Mouse (Mus musculus): ENCODE measurements around the gene Akap12.

Akap12 gene

DNA sequence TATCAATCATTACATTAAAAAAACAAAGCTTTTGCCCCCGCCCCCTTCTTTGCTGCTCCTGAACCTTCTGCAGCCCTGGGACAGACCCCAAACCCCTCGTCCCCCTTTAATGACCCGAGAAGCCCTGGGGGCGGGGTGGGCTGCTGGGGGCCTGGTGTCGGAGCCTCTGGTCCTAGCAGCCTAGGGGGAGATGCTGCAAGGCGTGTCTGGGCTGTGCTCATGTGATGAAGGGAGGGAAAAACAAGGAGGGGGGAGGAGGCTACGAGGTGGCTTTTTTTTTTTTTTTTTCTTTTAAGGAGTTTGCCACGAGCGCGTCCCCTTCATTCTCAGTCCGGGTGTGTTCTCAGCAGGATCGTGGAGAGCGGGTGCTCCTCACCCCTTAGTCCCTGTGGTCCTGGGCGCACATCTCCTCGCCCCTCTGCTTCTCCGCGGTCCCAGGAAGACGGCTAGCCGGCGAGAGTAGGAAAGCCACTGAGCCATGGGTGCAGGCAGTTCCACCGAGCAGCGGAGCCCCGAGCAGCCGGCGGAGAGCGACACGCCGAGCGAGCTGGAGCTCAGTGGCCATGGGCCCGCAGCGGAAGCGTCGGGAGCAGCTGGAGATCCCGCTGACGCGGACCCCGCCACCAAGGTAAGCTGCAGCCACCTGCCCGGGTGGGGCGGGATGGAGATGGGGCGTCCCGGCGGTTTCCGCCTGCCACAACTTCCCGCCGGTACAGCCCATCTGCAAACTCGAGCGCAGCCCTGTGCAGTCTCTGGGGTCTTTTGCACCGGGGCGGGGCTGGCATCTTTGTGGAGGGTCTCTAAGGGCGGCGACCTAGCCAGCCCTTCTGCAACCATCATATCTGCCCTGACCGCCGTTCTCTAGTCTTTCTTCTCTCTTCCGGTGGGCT, at the start of gene Akap12:
TSS of gene Akap12 (plus strand) at position 340 of the 890 bp plus-strand sequence.
- DNase-seq (ENCODE audit: extremely low read depth, low read depth) = no peak

DNA sequence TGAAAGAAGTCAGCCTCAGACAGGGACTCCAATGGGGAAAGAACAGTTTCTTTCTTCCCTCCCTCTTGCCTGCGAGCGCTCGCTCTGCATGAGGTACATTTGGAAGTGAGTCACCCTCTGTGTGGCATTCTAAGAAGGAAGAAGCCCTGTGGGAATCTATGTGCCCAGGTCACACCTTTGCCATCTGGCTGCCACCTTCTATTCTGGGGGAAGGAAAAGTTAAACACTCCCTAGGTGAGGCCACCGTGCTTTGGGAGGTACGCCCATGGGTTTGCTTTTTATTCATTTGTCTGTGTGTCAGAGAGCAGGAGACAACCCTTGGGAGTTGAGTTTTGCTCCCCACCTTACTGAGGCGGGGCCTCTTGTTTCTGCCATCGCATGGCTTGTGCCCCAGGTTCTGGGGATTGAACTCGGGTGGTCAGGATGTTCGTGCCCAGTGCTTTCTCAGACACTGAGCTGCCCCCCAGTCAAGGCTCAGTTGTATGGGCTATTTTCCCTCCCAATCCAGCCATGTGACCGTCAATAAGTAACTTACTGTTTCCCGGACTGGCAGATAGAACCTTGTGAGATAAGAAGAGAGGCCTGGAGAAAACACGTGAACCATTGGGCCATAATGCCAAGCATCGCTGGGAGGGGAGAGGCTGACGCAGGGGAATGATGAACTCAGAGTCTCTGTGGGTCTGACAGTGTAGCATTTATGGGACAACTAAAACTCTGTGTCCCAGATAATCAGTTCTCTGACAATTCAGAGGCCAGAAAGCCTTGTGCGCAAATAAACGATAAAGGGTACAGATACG, 35.4 kb upstream of the Akap12 start:
- DNase-seq (ENCODE audit: extremely low read depth, low read depth) = no peak

DNA sequence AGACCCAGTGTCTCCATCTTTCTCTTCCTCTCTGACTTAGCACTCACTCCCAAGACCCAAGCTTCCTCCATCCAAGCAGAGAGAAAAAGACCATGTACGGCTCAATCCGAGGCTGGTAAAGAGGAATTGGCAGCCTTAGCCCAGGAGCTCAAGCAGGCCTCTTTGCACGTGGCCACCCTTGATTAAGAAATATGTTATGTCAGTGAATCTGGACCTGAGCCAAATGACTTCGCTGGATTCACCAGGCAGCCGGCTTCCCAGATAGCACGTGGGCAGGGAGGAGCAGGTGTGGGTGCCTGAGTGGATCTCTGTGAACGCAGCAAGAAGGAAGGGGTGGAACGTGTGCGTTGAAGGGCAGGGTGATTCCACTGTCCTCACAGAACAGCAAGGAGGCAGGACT, 33.1 kb upstream of the Akap12 start:
- peak; percentile 12 for DNase-seq (ENCODE audit: extremely low read depth, low read depth)

DNA sequence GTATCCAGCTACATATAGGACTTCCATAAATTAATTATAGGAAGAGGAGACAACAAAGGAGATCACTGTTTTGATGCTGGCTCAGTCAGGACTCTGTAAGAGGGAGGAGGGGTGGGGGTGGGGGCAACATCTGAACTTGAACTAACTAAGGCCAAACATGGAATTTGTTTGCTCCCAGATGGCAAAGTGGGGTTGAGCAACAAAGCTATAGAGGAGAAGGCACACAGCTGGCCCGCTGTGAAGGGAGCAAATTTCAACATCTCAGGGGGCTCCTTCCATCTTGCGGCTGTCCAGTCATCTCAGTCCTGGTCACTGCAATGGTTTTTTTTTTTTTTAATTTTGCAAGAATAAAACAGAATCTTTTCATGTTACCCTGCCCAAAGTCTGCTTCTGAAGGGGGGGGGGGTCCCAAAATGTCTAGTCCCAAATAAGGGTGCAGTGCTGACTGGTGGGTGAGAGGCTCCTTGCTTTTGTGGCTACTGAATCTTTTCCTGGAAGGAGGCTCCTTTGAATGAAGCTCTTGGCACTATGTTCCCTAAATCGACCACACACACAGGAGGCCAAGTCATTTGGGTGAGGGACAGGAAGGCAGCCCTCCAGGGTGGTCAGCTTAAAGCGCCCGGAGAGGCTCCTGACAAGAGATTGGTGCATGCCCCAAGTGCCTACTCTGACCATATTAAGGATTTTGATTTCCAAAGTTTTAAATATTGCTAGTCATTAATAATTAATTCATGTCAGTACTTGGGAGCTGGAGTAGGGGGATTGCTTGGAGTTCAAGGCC, 26.2 kb upstream of the Akap12 start:
- DNase-seq (ENCODE audit: extremely low read depth, low read depth) = no peak

DNA sequence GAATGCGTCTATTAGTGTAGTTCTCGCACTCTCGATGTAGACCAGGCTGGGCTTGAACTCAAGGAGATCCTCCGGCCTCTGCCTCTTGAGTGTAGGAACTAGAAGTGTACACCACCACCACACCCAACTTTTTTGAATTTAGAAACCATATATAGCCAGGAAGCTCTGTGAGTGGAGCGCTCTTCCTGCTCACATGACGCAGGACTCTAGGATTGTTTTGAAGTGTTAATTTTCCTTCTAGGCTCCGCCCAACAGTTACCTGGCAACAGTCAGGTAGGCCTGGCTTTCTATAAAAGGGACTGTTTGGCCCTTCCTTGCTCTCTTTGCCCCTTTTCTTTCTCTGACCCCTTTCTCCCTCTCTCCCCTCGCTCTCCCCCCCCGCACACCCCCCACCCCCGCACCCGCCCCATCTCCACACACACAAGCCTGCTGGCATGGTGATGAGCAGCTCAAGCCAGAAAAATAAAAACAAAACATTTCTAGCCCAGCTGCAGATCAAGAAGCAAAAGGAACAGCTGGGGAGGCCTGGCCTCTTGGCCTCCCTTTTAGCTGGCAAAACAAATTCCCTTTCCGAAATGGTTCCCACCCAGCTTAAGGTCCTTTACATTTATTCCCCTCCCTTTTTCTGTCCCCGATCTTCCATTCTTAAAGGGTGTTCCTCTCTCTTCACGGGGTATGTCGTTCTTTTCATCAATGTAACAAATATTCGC, 22.4 kb upstream of the Akap12 start:
- DNase-seq (ENCODE audit: extremely low read depth, low read depth) = no peak

DNA sequence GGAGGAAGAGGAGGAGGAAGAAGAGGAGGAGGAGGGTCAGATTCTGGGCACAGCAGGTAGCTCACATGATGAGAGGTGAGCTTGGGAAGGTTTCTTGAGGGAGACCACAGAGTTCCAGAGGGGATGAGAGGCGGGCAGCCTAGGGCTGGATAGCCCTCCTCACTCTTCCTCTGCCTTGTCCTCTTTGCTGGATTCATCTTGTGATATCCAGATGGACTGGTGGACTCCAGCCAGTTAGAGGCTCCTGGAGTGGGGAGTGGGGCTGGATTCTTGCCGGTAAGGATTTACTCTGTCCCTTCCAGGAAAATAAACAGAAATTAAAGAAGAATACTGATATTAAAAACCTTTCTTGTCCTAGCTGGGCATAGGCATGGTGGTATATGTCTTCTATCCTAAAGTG, 20.4 kb upstream of the Akap12 start:
- no peak for DNase-seq (ENCODE audit: extremely low read depth, low read depth)

DNA sequence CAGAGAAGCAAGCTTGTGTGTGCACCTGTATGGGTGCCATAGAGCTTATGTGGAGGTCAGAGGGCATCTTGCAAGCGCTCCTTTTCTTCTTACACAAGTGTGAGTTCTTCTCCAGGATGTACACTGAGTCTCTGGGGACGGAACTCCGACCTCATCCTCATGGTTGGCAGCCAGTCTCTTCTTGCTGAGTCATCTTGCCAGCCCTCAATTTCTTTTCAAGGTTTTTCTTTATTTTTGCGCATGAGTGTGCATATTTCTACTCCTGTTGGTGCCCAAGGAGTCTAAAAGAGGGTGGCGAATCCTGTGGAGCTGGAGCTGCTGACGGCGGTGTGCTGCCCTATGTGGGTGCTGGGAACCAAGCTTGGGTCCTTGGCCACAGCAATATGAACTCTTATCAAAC, 19.8 kb upstream of the Akap12 start:
- DNase-seq (ENCODE audit: extremely low read depth, low read depth) = no peak

DNA sequence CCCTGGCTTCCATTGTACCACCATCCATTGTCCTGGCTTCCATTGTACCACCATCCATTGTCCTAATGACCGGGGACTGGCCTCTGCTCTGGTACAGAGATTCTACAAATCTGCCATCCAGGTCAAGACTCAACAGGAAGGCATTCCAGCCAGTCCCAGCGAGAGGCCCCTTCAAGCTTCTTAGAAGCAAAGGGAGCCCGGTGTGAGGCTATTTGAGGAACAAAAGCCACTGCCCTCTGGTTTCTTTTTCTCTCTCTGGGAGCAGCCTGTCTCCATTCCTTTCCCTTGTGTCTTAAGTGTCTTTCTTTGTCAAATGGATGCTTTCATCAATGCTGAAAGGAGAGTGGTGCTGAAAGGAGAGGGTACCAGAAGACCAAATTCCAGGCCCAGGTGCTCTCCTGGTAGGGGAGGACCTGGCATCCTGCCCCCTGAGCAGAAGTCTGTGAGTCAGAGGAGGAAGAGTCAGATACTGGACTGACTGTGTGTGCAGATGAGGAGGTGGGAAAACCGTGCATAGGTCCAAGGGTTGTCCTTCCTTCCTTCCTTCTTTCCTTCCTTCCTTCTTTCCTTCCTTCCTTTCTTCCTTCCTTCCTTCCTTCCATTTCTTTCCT, 16.8 kb upstream of the Akap12 start:
- DNase-seq (ENCODE audit: extremely low read depth, low read depth) = no peak

DNA sequence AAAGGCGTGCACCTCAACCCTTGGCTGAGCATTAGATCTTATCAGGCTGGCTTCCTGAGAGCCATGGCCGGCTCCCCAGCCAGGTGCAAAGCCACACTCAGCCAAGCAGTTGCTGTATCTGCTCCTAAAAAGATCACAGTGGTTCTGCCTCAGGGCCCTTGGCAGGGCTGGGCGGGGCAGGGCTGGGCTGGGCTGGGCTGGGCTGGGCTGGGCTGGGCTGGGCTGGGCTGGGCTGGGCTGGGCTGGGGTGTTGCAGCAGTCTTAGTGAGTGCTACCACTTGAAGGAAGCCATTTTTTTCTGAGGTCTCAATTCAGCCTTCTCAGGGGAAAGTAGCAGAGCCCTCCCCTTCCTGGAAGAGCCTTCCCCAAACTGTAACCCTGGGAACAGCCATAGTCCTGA, 15.5 kb upstream of the Akap12 start:
- DNase-seq (ENCODE audit: extremely low read depth, low read depth) = peak; percentile 2

DNA sequence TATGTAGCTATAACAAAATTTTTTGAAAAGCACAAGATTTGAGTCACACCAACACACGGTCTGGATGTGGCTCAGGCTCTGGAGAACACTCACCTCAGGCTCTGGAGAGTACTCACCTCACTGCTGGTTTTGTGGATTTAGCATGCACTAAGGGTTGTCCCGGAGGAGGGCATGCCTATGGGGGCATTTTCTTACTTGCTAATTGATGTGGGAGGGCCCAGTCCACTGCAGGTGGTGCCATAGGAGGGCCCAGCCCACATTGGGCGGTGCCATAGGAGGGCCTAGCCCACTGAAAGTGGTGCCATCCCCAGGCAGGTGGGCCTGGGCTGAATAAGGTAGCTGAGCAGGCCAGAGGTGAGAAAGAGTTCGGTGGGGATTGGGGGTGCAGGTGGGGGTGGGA, 12.6 kb upstream of the Akap12 start:
- DNase-seq (ENCODE audit: extremely low read depth, low read depth) = no peak

DNA sequence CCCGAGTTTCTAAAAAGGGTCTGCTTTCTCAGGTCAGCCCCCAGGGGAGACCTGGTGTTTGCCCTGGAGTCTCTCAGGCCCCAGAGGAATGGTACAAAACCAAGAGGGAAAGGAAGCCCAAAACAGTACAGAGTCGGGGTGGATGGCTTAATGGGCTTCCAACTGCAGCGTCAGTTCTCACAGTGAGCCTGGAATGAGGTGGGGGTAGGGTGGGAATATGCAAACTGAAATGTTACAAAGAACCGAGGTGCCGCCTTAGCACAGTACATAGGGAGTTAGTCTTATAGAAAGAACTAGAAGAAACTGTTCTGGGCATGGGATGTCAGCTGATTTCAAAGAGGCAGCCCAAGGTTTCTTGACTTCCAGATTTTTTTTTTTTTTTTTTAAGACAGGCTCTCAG, 11.7 kb upstream of the Akap12 start:
- DNase-seq (ENCODE audit: extremely low read depth, low read depth) = no peak

DNA sequence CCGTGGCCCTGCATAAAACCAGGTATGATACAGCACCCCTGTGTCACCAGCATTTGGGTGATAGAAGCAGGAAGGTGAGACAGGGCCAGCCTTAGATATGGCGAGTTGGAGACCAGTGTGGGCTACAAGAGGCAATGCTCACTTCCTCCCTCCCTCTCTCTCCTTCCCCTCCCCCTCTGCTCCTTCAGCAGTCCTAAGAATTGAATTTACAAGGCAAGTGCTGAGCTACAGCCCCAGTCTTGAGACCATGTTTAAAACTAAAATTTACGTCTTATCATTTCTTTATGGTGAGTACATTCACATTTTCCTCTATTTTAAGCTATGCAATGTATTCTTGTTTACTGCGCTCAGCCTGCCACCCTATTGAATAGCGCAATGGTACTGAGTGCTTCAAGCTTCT, 5.3 kb upstream of the Akap12 start:
- DNase-seq (ENCODE audit: extremely low read depth, low read depth) = no peak

DNA sequence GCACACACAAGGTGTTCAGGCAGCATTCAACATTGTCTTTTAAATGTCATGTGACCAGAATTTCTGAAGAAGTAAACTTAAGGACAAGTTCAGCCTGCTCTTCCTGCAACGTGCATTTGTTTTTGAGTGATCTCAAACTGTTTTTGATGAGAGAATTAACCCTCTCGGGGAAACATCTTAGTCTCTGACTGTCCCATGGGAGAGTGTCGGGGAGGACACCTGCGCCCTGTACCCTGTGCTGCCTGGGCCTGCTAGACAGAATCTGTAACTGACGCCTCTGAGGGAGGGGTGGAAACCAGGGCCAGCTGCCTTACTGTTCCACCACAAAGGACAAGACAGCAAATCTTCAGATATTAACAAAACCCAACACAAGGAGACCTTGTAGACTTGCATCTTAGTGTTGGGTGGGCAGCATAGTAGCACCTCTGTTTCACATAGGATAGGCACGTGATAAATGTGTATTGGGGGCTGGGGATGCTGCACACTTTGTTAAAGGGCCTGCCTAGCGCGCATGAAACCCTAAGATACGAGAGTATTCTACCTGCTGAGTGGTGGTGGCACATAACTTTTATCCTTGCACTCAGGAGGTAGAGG, 4.7 kb upstream of the Akap12 start:
- no peak for DNase-seq (ENCODE audit: extremely low read depth, low read depth)

DNA sequence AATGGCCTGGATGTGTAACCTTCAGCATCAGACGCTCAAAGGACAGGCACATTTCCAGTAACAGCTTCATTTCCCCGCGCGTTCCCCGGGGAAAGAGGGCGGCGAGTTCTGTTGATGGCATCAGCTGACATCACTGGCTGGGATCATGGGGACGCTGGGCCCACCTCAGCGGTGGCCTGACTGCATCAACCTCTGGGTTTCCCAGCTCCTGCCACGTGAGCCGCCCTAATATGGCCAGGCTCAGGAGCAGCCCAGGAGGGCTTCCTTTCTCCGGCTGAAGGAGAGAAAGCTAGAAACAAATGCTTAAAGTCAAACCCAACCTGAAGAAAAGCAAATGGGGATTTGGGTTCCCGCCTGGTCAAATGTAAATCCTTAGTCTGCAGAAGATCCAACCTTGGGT, 539 bp upstream of the Akap12 start:
- DNase-seq (ENCODE audit: extremely low read depth, low read depth) = no peak

DNA sequence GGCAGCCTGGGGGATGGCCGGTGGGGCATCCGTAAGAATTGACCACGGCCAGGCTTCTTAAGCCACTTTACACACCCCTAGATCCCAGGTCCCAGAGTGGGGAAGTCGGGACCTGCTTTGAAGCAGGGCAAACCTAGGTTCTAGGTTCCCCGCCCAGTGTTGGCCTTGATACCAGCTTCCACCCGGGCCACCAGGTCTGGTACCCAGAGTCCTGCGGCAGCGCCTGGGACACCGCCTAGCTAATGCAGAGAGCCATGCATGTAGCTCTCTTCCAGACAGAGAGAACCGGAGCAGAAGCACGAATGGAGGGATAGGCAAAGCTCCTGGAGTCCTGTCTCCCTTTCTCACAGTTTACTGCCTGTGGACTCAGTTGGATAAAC, 741 bp downstream of the Akap12 start:
- DNase-seq (ENCODE audit: extremely low read depth, low read depth) = no peak

DNA sequence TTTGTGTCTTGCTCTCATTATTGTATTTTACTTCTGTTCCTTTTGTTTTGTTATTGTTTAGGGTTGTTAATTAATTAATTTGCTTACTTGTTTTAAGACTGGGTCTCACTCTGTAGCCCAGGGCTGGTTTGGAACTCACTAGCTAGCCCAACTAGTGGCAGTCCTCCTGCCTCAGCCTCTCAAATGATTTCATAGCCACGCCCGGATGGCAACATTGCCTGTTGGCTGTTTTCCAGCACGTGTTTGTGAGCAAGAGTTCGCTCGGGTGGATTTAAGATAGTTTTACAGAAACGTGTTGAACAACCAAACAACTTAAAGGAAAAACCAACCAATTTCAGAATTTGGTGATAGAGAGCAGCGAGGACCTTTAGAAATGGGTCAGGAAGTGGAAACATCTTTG, 1.3 kb downstream of the Akap12 start:
- no peak for DNase-seq (ENCODE audit: extremely low read depth, low read depth)

DNA sequence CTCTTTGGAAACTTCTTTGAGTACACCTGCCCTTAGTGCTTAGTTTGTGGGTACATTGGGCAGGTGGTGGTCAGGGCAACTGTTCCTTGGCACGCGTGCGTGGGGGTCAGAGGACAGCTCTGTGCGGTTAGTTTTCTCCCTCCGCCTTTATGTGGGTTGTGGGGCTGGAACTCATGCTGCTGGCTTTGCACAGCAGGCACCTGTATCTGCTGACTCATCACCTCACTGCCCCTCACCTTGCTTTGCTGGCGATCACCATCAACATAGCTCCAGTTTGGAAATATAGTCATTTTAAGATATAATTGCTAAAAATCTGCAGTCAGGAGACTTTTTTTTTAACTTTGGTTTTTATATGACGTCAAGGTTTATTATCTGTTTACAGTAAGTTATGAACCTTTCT, 2.0 kb downstream of the Akap12 start:
- no peak for DNase-seq (ENCODE audit: extremely low read depth, low read depth)

DNA sequence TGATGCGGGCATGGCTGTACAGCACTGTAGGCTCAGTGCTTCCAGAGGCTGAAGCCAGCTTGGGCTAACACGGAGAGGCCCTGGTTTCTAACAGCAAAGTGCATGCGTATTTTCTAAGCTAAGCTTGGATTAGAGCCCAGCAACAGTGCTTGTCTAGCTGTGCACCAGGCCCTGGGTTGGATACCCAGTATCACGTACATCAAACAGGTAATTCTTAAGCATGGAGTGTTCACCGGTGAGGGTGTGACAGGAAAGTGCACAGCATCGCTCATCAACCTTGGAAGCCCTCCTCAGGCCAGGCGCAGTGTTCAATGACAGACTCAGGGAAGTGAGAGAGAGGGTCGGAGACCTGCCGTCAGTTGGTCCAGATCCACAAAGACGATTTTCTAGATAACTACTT, 9.4 kb downstream of the Akap12 start:
- no peak for DNase-seq (ENCODE audit: extremely low read depth, low read depth)

DNA sequence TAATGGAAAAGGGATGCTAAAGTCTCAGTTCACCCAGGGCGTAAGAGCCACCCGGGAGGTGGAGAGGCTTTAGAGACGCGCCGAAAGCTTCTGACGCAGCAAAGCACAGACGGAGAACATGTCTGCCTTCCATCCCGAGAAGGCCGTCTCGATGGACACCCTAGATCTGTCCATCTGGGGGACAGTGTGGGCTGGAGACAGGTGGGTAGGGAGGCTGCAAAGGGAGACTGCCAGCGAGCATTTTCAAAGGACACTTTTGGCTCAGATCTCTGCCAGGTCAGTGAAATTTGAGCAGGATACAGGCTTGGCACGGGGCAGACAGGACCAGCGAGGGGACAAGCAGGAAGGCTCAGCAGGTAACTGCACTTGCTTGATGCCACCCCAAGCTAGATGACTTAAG, 9.9 kb downstream of the Akap12 start:
- DNase-seq (ENCODE audit: extremely low read depth, low read depth) = no peak

DNA sequence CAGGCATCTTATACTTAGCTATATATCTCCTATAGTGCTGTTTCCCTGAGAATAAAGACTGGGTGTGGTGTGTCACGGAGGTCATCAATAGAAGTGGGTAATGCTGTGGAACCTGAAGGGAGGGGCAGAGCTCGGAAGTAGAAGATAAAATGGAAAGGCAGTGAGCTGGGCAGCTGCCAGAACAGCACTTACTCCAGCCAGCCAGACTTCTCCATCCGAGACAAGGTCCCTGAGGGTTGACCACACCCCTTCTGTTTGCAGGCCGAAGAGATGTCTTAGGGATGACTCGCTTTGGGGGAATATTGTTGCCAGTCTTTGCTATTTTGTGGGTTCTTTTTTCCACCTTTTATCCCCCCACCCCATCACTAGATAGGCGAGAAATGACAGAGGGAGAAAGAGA, 11.9 kb downstream of the Akap12 start:
- peak; percentile 37 for DNase-seq (ENCODE audit: extremely low read depth, low read depth)

DNA sequence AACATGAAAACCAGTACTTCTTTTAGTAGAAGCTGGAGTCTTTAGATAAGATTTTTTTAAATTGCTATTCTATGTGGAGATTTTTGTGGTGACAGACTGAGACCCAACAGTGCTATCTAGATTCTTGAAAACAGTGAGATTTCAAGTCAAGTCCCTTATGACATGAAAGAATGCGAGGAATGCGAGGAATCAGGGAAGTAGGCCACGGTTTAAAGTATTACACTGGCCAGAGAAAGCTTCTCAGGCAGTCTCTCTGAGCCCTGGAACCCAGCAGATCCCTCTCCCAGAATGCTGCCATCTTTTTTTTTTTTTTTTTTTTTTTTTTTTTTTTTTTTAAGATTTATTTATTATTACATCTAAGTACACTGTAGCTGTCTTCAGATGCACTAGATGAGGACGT, 16.2 kb downstream of the Akap12 start:
- no peak for DNase-seq (ENCODE audit: extremely low read depth, low read depth)
